Mouse (Mus musculus): ENCODE results near the gene Arhgap8.
"Not testable (repeated sequence)": the region's sequence is repeated elsewhere in the genome, so short reads cannot be mapped to it uniquely, and the experiment has no call there.

Gene Arhgap8

DNA sequence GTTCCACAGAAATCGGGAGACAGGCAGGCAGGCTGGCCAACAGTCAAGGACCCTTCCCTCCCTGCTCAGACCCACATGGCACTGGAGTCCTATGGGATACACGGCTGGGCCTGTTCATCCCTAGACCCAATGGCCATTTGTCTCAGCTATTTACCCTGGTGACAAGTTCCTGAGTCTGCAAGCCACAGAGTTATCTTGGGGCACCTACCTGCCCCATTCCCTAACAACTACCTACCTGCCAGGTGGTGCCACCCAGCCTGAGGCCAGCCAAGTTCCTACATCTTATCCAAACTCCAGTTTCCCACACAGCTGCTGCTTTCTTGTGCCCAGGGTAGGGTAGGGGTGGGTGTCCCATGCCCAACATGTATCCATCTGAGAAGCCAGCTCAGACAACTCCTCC lies 21.7 kb upstream of the Arhgap8 start:
- no peak for DNase-seq (ENCODE audit: low spot score in 2 of 2)

DNA sequence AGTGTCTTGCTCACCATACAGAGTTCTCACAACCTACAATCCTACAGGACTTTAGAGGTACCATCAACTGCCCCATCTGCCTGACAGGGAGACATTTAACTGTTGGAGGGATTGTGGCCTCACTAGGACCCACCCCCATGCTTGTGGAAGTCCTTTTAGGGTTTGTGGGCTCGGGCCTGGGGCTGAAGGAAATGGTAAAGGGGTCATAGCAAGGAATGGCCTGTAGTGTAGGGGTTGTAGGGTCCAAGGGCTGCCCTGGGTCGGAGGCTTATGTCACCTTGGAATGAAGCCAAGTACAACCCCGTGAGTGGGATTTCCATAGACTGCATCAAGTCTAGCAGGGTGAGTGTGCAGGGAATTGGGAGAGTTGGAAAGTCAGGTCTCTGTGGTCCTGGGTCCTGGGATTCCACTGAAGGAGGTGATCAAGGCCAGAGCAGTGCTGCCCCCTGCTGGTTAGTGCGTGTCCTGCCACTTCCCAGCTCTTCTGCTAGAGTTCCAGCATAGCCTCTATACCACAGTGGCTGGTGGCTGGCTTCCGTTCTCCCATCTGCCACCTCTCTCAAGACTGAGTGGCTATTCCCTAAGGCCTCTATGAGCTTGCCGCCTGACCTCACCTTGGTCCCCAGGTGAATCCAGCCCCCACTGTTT lies 19.6 kb upstream of the Arhgap8 start:
- DNase-seq (ENCODE audit: low spot score in 2 of 2): peak; percentile 31 to 49

DNA sequence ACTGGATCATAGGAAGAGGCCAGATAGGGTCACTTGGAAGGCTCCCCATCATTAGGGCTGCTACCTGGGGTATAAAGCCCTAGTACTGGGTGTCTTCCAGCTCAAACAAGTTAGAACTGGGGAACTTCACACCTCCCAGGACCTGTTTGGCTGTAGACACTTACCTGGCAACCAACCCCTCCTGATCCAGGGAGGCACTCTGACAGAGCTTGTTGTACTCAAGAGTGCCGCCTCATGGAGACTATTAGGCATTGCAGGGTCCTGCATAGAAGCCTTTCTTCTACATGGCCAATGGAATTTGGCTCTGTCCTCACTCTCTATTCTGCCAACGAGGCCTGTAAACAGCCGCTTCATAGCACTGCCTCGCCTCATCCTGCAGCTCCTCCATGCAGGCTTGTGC lies 17.9 kb upstream of the Arhgap8 start:
- DNase-seq (ENCODE audit: low spot score in 2 of 2): peak in 1 of 2 experiments; percentile 32

DNA sequence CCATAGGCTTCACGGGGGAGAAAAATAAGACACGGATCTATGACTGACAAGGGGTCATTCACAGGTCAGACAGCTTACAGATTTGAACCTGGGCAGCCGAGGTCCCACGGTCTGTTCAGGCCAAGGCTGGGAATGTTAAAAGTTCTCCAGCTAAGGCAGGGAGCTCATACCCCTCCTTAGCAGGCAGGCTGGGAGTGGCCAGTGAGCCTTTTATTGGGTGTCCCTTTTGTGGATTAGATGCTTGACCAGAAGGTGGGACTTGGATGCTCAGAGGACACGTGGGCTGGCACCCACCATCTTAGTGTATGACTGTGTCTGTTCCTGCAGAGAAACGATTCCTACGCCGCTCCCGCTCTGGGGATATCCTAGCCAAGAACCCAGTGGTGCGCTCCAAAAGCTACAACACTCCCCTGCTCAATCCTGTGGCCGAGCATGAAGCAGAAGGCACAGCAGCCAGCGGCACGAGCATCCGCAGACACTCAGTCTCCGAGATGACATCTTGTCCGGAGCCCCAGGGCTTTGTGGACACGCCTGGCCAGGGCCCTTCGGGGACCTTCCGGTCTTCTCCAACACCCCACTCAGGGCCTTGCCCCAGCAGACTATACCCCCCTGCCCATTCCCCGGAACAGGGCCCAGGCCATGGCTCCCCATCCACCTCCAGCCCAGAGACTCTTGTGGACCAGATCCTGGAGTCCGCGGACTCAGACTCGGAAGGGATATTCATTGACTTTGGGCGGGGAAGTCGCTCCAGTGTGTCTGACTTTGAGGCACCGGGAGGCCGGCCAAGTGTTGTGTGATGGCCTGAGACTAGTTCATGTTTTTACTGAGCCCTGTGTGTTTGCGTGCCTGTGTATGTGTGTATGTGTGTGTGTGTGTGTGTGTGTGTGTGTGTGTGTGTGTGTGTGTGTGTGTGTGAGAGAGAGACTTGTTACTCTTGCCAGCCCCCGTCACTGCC lies 17.2 kb upstream of the Arhgap8 start:
- no peak for DNase-seq (ENCODE audit: low spot score in 2 of 2)

DNA sequence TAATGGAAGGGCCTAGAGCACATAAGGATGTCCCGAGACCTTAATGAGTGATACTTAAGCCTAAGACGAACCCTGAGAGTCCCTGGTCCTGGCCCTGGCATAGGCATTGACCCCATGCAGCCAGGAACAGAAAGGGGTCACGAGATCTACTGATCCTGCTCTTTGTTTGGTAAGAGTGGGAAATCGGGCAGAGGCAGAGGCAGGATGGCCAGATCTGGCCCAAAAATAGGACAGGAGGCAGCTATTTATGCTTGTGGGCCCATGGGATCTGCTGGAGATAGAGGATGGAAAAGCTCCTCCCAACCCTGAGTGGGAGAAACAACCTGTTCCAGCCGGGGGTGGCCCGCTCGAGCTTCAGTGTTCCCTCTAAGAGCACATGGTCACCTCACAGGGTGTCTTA lies 15.9 kb upstream of the Arhgap8 start:
- DNase-seq (ENCODE audit: low spot score in 2 of 2): no peak

DNA sequence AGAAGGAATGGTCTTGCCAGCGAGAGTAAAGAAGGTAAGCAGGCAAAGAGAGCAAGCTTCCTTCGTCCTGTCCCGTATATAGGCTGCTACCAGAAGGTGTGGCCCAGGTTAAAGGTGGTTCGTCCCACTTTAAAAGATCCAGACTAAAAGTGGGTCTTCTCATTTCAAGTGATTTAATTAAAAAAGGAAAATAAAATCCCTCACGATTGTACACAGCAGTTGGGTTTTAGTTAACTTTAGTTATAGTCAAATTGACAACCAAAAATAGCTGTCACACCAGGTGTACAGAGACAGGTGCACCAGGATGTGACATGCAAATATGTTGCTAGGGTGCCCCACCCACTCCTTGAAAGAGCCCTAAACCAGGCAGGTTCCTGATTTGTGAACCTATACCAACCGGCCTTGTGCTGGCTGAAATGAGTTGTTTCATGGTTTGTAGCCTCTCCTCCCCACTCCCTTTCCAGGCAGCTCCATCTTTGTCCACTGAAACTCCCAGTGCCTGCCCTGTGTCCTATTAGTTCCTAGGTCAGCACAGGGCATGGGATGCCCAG lies 14.4 kb upstream of the Arhgap8 start:
- peak in 1 of 2 experiments; percentile 45 for DNase-seq (ENCODE audit: low spot score in 2 of 2)

DNA sequence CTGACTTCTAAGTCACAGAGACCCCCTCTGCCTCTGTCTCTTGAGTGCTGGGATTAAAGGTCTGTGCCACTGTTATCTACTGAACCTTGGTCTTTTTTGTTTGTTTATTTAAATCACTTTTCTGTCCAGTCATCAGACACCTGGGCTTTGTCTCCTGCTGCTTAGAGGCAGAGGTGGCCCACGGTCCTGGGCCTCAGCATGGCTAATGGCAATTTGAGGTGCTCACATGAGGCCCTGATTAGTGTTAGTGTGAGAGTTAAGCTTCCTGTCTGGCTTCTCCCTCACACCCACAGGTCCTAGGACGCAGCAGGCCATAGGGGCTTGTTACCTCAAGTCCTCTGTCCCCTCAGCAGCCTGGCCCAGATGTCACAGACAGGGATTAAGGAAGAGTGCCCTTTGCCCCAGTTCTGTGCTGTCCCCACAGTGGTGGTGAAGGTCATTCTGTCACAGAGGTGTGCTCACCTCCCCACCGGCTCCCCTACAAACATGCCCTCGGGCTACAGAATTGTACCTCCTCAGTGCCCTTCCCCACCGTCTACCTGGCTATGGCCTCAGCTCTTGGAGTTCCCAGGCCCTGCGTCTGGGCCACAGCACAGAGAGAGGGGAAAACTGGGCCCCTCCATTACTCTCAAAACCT lies 12.8 kb upstream of the Arhgap8 start:
- no peak for DNase-seq (ENCODE audit: low spot score in 2 of 2)

DNA sequence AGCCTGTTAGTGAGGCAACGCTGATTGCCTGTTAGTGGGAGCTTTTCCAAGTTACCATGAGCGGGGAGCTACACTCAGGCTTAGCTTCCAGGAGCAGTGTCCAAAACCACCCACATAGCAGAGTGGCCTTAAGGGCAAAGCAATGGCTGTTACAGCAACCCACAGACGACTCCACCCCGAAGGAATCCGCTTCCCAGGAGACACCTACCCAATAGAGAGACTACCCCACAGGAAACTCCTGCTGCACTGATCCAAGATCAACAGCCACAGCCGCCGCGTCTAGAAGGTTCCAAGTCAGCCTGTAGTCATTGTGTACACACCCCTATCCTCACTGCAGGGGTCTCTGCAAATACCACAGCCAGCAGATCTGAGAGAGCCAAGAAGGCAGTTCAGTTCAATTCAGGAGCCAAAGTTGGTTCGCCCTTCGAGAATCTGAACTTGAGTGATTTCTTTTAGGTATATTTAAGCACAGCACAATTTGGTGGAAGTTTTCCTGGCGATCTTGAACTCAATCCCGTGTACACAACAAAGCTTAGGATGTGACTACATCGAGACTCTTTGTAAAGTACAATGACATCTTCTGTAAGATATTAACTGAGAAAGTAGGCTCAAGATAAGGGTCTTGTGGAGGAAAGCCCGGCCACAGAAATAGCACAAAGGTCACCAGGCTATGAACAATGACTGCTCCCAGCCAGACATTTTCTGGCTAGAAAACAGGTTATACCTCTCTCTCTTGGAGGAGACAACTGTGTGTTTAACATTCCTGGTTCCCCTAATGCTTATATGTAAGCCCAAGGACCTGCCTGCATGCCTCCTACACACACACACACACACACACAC lies 7.1 kb upstream of the Arhgap8 start:
- no peak for DNase-seq (ENCODE audit: low spot score in 2 of 2)

DNA sequence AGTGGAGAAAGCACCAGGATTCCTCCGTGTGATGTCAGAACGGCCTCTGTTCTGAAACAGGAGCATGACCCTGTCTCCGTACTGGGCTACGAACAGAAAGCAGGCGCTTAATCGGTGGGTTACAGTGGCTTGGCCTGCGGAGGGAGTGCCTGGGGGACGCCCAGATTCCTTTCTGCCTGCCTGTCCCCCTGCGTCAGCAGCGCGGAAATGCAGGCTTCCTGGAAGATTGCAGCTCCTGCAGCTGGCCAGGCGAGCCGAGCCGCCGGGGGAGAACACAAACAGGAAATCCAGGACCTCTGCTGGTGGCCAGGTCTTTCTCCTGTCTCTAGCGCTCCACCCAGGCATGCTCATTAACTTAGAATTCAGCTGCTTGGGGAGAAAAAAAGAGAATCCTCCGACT lies 5.1 kb upstream of the Arhgap8 start:
- DNase-seq (ENCODE audit: low spot score in 2 of 2): no peak

DNA sequence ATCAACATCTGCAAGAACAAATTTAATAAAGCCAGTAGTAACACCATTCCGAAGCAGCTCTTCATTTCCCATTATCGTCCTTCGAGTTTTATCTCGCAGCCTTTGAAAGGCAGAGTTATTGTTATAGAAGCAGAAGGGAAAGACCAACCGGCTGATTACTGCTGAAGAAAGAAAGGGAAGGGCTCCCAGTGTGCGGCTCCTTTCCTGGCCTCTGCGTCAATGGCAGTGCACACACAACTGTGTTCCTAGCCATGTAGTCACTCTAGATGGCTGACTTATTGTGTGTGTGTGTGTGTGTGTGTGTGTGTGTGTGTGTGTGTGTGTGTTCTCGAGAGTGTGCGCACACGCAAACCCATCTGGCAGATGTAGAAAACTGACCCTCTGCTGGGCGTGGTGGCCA lies 4.7 kb upstream of the Arhgap8 start:
- DNase-seq (ENCODE audit: low spot score in 2 of 2): no peak

DNA sequence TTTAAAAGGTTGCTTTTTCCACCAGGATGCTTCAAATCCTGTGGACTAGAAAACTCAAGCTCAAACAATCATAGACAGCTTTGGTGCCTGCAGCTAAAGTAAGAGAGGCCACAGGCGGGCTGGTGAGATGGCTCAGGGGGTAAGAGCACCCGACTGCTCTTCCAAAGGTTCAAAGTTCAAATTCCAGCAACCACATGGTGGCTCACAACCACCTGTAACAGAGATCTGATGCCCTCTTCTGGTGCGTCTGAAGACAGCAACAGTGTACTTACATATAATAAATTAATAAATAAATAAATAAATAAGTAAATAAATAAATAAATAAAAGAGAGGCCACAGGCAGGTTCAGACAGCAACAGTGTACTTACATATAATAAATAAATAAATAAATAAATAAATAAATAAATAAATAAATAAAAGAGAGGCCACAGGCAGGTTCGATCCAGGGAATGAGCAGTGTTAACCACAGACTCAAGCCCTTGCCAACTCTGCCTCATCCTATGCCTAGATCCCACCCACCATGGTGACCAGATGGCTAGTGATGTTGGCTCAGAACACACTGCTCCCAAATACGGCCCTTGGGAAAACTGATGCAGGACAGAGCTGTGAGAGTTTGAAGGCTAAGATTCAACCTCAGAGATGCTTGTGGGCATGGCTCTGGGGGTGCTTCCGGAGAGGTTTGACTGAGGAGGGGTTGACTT lies 2.1 kb upstream of the Arhgap8 start:
- DNase-seq (ENCODE audit: low spot score in 2 of 2): not testable (repeated sequence)

DNA sequence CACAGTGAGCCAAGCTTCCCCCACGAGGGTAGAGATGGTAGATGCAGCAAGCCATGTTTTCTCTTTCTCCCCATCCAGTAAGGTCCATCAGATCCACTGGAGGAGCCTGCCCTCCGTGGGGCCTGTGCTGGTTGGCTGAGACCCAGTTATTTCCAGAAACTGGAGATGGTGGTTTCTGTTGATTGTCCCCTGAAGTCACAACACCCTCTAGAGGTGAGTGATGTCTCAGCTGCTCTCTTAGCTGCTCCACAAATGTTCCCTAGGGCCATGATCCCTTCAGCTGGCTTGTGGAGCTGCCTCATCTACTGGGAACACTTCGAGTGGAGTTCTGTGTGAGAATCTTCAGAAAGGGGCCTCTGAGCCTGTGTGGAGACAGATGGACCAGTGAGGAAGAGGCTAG lies 1.1 kb upstream of the Arhgap8 start:
- no peak for DNase-seq (ENCODE audit: low spot score in 2 of 2)

DNA sequence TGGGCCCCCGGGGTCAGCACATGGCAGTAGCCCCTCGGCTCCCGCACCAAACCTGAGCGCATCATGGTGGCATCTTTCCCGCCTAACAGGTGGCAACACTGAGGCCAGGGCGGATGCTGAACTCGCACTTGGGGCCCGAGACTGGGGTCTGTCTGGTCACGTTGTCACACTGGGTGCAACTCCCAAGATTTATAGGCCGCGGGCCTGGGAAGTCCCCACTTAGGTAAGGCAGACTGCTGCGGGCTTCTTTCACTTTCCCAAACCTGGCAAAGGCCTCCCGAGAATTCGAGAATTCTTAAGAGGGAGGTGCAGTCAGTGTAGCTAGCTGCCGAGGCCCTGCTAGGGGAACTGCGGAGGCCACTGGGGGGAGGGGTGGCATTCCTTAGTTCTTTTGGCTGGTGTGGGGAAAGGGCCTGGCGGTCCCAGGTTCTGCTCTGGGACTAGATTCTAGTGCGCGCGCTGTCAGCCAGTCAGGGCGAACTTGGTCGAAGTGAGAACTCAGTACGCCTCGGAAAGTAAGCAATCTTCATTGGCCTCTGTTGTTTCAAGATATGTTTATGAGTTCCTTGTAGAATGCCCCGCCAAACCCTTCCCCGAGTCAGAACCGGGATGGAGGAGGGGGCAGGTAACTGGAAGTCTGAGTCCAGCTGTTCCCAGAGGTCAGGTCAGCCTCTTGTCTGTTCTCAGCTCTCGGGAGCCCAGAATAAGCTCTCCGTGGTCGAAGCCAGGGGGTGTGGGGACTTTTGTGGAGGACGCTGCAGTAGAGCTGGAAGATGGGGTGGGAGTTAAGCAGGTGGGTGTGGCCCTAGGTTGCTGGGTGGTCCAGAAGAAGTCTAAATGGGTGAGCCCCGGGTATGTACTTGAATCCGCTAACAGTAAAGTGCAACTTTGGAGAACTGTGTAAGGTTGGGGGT lies 696 bp downstream of the Arhgap8 start:
- no peak for DNase-seq (ENCODE audit: low spot score in 2 of 2)

DNA sequence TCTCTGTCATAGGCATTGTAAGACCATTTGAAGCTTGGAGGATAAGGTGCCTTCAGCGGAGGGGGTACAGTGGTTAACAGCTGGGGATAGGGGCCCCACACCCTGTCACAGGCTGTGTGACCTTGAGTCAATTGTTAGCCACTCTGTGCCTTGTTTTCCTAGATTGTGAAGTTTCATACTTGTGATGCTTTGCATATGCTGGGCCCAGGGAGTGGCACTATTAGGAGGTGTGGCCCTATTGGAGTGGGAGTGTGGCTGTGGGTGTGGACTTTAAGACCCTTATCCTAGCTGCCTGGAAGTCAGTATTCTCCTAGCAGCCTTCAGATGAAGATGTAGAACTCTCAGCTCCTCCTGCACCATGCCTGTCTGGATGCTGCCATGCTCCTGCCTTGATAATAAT lies 3.8 kb downstream of the Arhgap8 start:
- DNase-seq (ENCODE audit: low spot score in 2 of 2): not testable (repeated sequence)

DNA sequence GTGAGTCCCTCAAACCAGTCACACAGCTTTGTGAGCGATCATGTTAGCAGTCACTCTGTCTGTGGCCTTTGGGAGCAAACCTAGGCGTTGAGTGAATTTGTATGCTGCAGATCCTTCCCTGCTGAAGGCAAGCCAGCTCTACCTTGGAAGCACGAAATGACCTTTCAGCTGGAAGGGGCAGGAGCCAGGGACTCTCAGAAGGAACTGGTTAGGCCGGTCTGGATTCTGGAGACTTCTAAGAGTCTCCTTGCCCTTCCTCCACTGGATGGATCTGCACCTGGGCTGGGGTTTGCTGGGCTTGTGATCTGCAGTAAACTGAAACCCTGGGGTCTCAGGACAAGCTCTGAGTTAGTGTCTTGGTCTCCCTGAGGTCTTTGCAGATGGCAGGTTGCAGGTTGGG lies 4.3 kb downstream of the Arhgap8 start:
- DNase-seq (ENCODE audit: low spot score in 2 of 2): no peak

DNA sequence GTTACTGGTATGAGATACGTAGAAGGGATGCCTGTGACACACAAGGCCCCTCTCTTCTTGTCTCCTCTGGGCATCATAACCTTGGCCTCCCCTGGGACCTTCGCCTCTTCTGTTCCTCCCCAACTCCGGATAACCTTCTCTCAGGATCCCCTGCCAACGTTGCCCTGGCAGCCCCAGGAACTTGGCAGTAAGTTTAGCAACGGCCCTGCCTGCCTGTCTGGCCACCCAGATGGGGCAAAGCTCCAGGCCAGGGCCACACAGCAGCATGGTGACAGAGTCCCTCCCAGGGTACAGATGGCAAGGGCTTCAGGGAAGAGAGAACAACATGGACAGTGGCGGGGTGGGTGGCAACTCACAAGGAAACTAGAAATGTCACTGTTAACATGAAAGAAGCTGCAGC lies 9.8 kb downstream of the Arhgap8 start:
- DNase-seq (ENCODE audit: low spot score in 2 of 2): no peak

DNA sequence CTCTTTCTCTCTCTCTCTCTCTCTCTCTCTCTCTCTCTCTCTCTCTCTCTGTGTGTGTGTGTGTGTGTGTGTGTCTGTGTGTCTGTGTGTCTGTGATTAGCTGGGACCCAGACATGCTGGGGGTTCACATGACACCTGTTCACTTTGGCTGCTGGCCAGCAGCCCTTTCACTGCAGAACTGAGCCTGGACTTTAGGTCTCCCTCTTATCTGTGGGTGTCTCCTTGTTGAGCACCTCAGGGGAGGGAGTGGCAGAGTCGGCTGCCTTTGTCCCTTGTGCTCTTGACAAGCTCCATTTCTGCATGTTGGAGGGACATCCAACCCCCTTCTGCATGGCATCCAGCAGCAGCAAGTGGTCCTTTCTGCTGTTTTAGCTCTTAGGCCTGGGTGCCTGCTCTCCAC lies 11.0 kb downstream of the Arhgap8 start:
- DNase-seq (ENCODE audit: low spot score in 2 of 2): no peak

DNA sequence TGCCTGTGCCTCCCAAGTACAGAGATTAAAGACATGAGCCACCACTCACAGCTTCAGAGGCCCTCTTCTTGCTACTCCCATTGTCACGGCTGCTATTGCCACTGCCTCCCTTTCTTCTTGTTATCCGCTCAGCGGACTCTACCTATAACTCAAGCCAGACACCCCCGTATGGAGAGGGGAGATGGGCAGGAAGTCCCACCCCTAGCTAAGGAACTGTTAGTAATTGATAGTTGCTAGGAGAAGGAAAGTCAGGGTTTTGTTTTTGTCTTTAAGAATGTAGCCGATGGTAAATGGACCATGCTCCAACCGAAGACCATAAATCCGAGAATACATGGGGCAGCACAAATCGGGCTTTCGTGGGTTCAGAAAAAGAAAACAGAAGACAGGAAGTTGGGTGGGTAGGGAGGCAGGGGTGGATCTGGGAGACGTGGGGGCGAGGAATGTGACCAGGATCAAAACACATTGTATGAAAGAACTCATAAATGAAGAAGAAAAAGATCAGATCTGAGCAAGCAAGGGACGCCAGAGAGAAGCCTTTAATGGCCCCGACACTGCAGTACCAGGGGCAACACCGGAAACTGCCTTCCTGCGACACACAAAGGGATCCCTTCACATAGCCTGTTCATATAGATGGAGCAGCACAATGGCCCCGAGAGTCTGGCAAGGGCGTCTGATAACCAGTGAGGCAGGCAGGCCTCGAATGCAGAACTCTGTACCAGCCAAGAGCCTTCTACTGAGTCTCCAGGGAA lies 12.0 kb downstream of the Arhgap8 start:
- no peak for DNase-seq (ENCODE audit: low spot score in 2 of 2)

DNA sequence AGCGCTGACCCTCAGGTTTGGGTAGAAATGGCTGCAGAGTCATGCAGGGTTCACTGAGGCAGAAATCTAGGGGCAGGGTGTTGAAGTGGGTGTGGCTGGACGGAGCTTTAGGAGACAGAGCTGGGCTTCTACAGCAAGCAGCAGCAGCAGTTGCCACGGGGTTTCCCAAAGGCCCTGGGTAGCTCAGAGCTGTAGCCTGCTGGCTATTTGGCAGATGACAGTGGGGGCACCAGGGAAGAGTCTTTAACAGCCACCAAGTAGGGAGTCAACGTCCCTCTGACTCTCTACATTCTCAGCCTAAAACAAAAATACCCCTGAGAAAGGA lies 12.5 kb downstream of the Arhgap8 start:
- no peak for DNase-seq (ENCODE audit: low spot score in 2 of 2)

All from spleen, postnatal 14 days (tissue).